ENCODE assay signal across 8 mouse cellular contexts in the genomic region with DNA sequence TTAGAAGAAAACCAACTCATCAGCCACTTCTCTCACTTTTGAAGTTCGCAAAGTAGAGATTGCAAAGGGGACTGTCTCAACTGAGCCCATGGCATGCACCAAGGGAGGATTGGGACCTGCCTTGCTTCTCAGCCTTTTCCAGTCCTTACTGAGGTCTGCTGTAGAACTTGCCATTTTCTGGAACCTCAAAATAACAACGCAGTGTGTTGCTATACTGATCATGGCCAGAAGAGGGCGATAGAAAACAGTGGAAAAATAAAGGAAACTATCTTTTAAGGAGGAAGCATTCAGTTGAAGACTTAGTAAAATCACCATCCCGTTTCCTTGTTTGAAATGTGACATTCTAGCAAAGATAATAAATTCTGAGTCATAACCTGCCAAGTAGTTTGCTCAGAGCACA.
A peak's percentile ranks its signal among the peaks of the same experiment; 100 is the strongest.
DNase-seq lines count a peak whose midpoint lies in the region; ATAC-seq lines count a peak whose summit lies in the region.

No protein-coding gene starts in this region.

- peak; percentile 23 for DNase-seq in gastrocnemius, adult 18-20 months (ENCODE audit: low spot score)
- DNase-seq in gastrocnemius, adult 8-10 months (ENCODE audit: low spot score in 2 of 2), result no peak
- peak; percentile 49 for DNase-seq in right cerebral cortex, adult 18-20 months
- DNase-seq in right cerebral cortex, postnatal 25 days, result no peak
- peak; percentile 51 to 74 for DNase-seq in cerebellum, adult 18-20 months
- peak; percentile 69 to 71 for DNase-seq in left cerebral cortex, adult 18-20 months (ENCODE audit: low spot score in 2 of 2)
- peak; percentile 11 for DNase-seq in retina, postnatal 7 days (ENCODE audit: low read depth, low spot score)

- peak; percentile 53 for ATAC-seq in frontal cortex, adult (ENCODE audit: low TSS enrichment)

Comparison
In these comparisons a context has a peak if more than half of its experiments do, and no peak if none do; other contexts are left out.
1. DNase-seq: peak in gastrocnemius, adult 18-20 months (single experiment), right cerebral cortex, adult 18-20 months (single experiment), cerebellum, adult 18-20 months (2 of 2), left cerebral cortex, adult 18-20 months (2 of 2) and retina, postnatal 7 days (single experiment); none in gastrocnemius, adult 8-10 months (0 of 2) and right cerebral cortex, postnatal 25 days (single experiment).